Mouse (Mus musculus) heart, adult 2 months (tissue): ENCODE results near the gene Gpr107. TPM values are rescaled to one million over a fixed set of nuclear protein-coding genes. Genes with fewer than 3 reads are reported as not detected.

ENCODE experiments used
- DNase-seq, 2 experiments: peaks; one replicate each; pipeline ENCODE4 v3.0.0; 2021
- H3K27ac ChIP-seq: fragments of 200-600 bp; 2 replicates; pipeline ENCODE4 v1.8.1; 2022
- H3K27me3 ChIP-seq: fragments of 200-500 bp; 2 replicates; pipeline ENCODE4 v1.6.1; 2012; ENCODE audit warnings: mild to moderate bottlenecking, low read length, inconsistent platforms, mixed read lengths; ENCODE audit not compliant: control insufficient read depth, insufficient read depth
- H3K36me3 ChIP-seq: fragments of 200-500 bp; 2 replicates; pipeline ENCODE4 v1.6.1; 2012; ENCODE audit warnings: low read length, inconsistent platforms; ENCODE audit not compliant: control insufficient read depth, insufficient read depth
- H3K4me1 ChIP-seq: fragments of 200-500 bp; 2 replicates; pipeline ENCODE4 v1.6.1; 2011; ENCODE audit warnings: low read length; ENCODE audit not compliant: control insufficient read depth, insufficient read depth
- H3K4me3 ChIP-seq: fragments of 200-600 bp; 2 replicates; pipeline ENCODE4 v1.8.1; 2022
- H3K79me2 ChIP-seq: fragments of 200-500 bp; replicated peaks from 2 replicates; pipeline ENCODE4 v1.6.1; 2012; ENCODE audit warnings: mild to moderate bottlenecking, inconsistent platforms, low read length, moderate library complexity, mixed read lengths; ENCODE audit not compliant: control insufficient read depth, insufficient read depth
- H3K9ac ChIP-seq: fragments of 200-500 bp; 2 replicates; pipeline ENCODE4 v1.6.1; 2012; ENCODE audit warnings: low read depth, mild to moderate bottlenecking, control low read depth, inconsistent platforms, low read length, mixed read lengths
- CTCF ChIP-seq: fragments of 200-600 bp; IDR thresholded peaks from 2 replicates; pipeline ENCODE4 v1.8.1; 2022; ENCODE audit warnings: antibody characterized with exemption, mild to moderate bottlenecking, moderate library complexity
- EP300 ChIP-seq: fragments of 200-500 bp; IDR thresholded peaks from 2 replicates; pipeline ENCODE4 v1.6.1; 2011; ENCODE audit warnings: low read depth, low read length, control low read depth; ENCODE audit not compliant: insufficient read depth
- POLR2A ChIP-seq: fragments of 200-500 bp; IDR thresholded peaks from 2 replicates; pipeline ENCODE4 v1.6.1; 2011; ENCODE audit warnings: mild to moderate bottlenecking, low read depth, low read length, control low read depth; ENCODE audit not compliant: insufficient read depth
- WGBS: fragments of 180-500 bp; shearing (Covaris S2); methylation state at CpG from one replicate; pipeline ENCODE4 v1.1.7; 2018; 5-methylcytosine and 5-hydroxymethylcytosine counted together
- intact Hi-C: fragments of 180-260 bp; cut with DNase I; formaldehyde crosslinking; loops from one replicate; pipeline ENCODE4 v1.15.1; 2025
- polyA plus RNA-seq: library from polyadenylated mRNA; depleted of rRNA; stranded (reverse); fragments of >200 nt; gene quantifications from 2 replicates; pipeline ENCODE4 v1.2.3, GENCODE M21; 2012
- total RNA-seq, 2 experiments: library from RNA; stranded (reverse); gene quantifications; 2 replicates each; pipeline ENCODE4 v1.2.3; 2021

The Gpr107 gene
- total and polyA plus RNA-seq, 3 experiments, result 16.0 to 30.9 (median 29.0) TPM

- H3K27ac ChIP-seq, result peak overlapping the region; percentile 64
- peaks cover 3% of the 10 kb centered on the region; the same call in 1 of the 2 replicates for H3K36me3 ChIP-seq
- H3K4me1 ChIP-seq, result peaks cover 45% of the 10 kb centered on the region
- TF ChIP-seq POLR2A (no peak), EP300 (no peak), CTCF (no peak)
- DNase-seq, result peak; percentile 66 to 79
- H3K27me3 ChIP-seq, result no peaks in the 10 kb centered on the region
- 42% methylated on average over 4 of the region's 4 CpGs for WGBS
- peaks cover 1% of the 10 kb centered on the region; the same call in 1 of the 2 replicates for H3K79me2 ChIP-seq
- intact Hi-C loops, result no loop called here
- H3K9ac ChIP-seq, result no peak overlapping the region
- no peak overlapping the region for H3K4me3 ChIP-seq
Measured at GRCm38 (mm10) chr2:31127899-31128298, 24.2 kb upstream of the Gpr107 start.

DNA sequence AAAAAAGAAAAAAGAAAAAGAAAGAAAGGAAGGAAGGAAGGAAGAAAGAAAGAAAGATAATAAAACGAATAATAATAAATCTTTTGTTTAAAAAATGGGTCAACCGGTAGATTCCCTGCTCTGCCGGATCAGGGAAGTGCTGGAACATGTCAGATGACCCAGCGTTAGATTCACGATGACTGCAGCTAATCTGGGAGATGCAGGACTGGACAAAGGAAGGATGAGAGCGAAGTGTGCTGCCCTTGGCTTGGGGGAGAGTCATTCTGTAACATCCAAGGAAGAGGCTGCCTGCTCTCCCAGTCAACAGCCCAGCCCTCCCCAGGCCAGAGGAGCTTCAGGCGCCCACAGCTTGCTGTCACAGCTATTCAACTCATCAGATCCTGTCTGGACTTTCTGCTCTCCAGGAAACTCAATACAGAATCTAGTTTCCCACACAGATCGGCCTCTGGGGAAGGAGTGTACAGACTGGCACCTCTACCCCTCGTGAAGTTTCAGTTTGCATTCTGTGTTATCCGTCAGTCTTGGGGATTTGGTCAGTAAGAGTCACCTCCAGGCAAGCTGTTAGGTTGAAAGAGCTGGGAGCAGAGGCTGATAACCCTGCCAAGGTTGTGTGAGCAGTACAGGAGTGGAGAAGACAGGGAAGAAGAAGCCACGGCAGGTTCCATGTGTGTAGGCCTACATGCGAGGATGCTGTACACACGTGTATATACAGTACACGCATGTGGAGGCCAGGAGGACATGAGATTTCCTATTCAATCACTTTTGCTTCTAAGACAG lies 22.2 kb upstream of the Gpr107 start:
- Histone ChIP-seq H3K4me1 (peaks cover 41% of the 10 kb centered on the region), H3K79me2 (peaks cover 1% of the 10 kb centered on the region; the same call in 1 of the 2 replicates), H3K36me3 (peaks cover 3% of the 10 kb centered on the region; the same call in 1 of the 2 replicates), H3K4me3 (no peak overlapping the region), H3K27me3 (no peaks in the 10 kb centered on the region), H3K27ac (peak overlapping the region; percentile 24; the same call in 1 of the 2 replicates), H3K9ac (no peak overlapping the region)
- intact Hi-C loops, result no loop called here
- WGBS, result 47% methylated on average over 14 of the region's 14 CpGs
- DNase-seq, result no peak
- TF ChIP-seq EP300 (no peak), POLR2A (no peak), CTCF (no peak)

- H3K27me3 ChIP-seq, result no peaks in the 10 kb centered on the region
- peaks cover 3% of the 10 kb centered on the region; the same call in 1 of the 2 replicates for H3K36me3 ChIP-seq
- DNase-seq, result no peak
- peaks cover 1% of the 10 kb centered on the region; the same call in 1 of the 2 replicates for H3K79me2 ChIP-seq
- peak overlapping the region; percentile 24 for H3K27ac ChIP-seq
- 38% methylated on average over 8 of the region's 8 CpGs for WGBS
- intact Hi-C loops, result no loop called here
- peaks cover 43% of the 10 kb centered on the region for H3K4me1 ChIP-seq
- TF ChIP-seq CTCF (peak; percentile 43), EP300 (no peak), POLR2A (no peak)
- no peak overlapping the region for H3K4me3 ChIP-seq
- H3K9ac ChIP-seq, result no peak overlapping the region
Measured at GRCm38 (mm10) chr2:31130815-31131299, 21.3 kb upstream of the Gpr107 start.

- no peak for TF ChIP-seq POLR2A
- no peak for TF ChIP-seq EP300
- intact Hi-C loops, result no loop called here
- H3K27me3 ChIP-seq, result no peaks in the 10 kb centered on the region
- H3K4me3 ChIP-seq, result no peak overlapping the region
- no peaks in the 10 kb centered on the region; the same call in 1 of the 2 replicates for H3K79me2 ChIP-seq
- H3K4me1 ChIP-seq, result peaks cover 39% of the 10 kb centered on the region
- peak overlapping the region; percentile 38; the same call in 1 of the 2 replicates for H3K27ac ChIP-seq
- H3K36me3 ChIP-seq, result peaks cover 3% of the 10 kb centered on the region; the same call in 1 of the 2 replicates
- 27% methylated on average over 8 of the region's 8 CpGs for WGBS
- no peak overlapping the region for H3K9ac ChIP-seq
- no peak for DNase-seq
Measured at GRCm38 (mm10) chr2:31132682-31133081, 19.4 kb upstream of the Gpr107 start.

GRCm38 (mm10) chr2:31133981-31134380 lies 18.1 kb upstream of the Gpr107 start:
- intact Hi-C loops, result no loop called here
- peaks cover 35% of the 10 kb centered on the region for H3K4me1 ChIP-seq
- H3K36me3 ChIP-seq, result no peaks in the 10 kb centered on the region
- H3K4me3 ChIP-seq, result no peak overlapping the region
- no peak overlapping the region for H3K9ac ChIP-seq
- no peak for DNase-seq
- no peak for TF ChIP-seq CTCF
- TF ChIP-seq POLR2A, result no peak
- TF ChIP-seq EP300, result no peak
- H3K79me2 ChIP-seq, result peaks cover 4% of the 10 kb centered on the region; the same call in 1 of the 2 replicates
- 66% methylated on average over 4 of the region's 4 CpGs for WGBS
- H3K27ac ChIP-seq, result no peak overlapping the region
- no peaks in the 10 kb centered on the region for H3K27me3 ChIP-seq

- H3K27me3 ChIP-seq, result no peaks in the 10 kb centered on the region
- H3K4me1 ChIP-seq, result peaks cover 27% of the 10 kb centered on the region
- H3K79me2 ChIP-seq, result peaks cover 4% of the 10 kb centered on the region; the same call in 1 of the 2 replicates
- H3K27ac ChIP-seq, result peak overlapping the region; percentile 7; the same call in 1 of the 2 replicates
- no peak for TF ChIP-seq EP300
- TF ChIP-seq POLR2A, result no peak
- TF ChIP-seq CTCF, result no peak
- H3K4me3 ChIP-seq, result no peak overlapping the region
- no peak for DNase-seq
- no peak overlapping the region for H3K9ac ChIP-seq
- no peaks in the 10 kb centered on the region for H3K36me3 ChIP-seq
- 47% methylated on average over 13 of the region's 13 CpGs for WGBS
- intact Hi-C loops, result no loop called here
Measured at GRCm38 (mm10) chr2:31135512-31135931, 16.6 kb upstream of the Gpr107 start.
